Mouse (Mus musculus): Measurements from ENCODE around the gene Sytl2. TPM values are rescaled to one million over a fixed set of nuclear protein-coding genes. Genes with fewer than 3 reads are reported as not detected.
A peak's percentile ranks its signal among the peaks of the same experiment; 100 is the strongest.

The Sytl2 gene
- polyA plus RNA-seq, 1 experiment from 2014 or later = 1.2 TPM

GRCm38 (mm10) chr7:90444206-90444605, 142.2 kb downstream of the Sytl2 start:
- H3K9me3 ChIP-seq = no peaks in the 10 kb centered on the region
- 0% methylated on average over 6 of the region's 6 CpGs for WGBS
- no peaks in the 10 kb centered on the region for H3K27me3 ChIP-seq
- peaks cover 9% of the 10 kb centered on the region for H3K36me3 ChIP-seq
- peak overlapping the region; percentile 97 for H3K9ac ChIP-seq (replicated peaks)
- H3K4me3 ChIP-seq = peak overlapping the region; percentile 67
- no peak for ATAC-seq (replicated peaks)
- H3K27ac ChIP-seq (replicated peaks) = no peak overlapping the region
- H3K4me1 ChIP-seq = peaks cover 19% of the 10 kb centered on the region
- peak overlapping the region; percentile 76 for H3K4me2 ChIP-seq (replicated peaks)

- Histone ChIP-seq H3K4me1 (peaks cover 19% of the 10 kb centered on the region), H3K36me3 (peaks cover 25% of the 10 kb centered on the region), H3K4me2 (replicated peaks) (peak overlapping the region; percentile 53), H3K4me3 (peak overlapping the region; percentile 69), H3K27ac (replicated peaks) (peak overlapping the region; percentile 87), H3K27me3 (no peaks in the 10 kb centered on the region), H3K9me3 (no peaks in the 10 kb centered on the region), H3K9ac (replicated peaks) (peak overlapping the region; percentile 92)
- WGBS = 38% methylated on average over 7 of the region's 7 CpGs
- no peak for ATAC-seq (replicated peaks)
Measured at GRCm38 (mm10) chr7:90456149-90456844, 154.2 kb downstream of the Sytl2 start.

GRCm38 (mm10) chr7:90456845-90457468, 154.9 kb downstream of the Sytl2 start, which contains the start of gene Tmem126a:
TSS of gene Tmem126a (minus strand) at chr7:90457229.
- H3K4me3 ChIP-seq = peak within 1 kb of the TSS; percentile 69
- peak; percentile 99 for ATAC-seq (replicated peaks)
- H3K27ac ChIP-seq (replicated peaks) = peak within 1 kb of the TSS; percentile 87
- H3K4me2 ChIP-seq (replicated peaks) = peak within 1 kb of the TSS; percentile 53
- H3K27me3 ChIP-seq = no peaks in the 10 kb centered on the region
- peaks cover 18% of the 10 kb centered on the region for H3K36me3 ChIP-seq
- H3K9me3 ChIP-seq = no peaks in the 10 kb centered on the region
- peaks cover 19% of the 10 kb centered on the region for H3K4me1 ChIP-seq
- under 1% methylated on average over 41 of the region's 41 CpGs for WGBS
- peak within 1 kb of the TSS; percentile 92 for H3K9ac ChIP-seq (replicated peaks)

- Histone ChIP-seq H3K36me3 (peaks cover 18% of the 10 kb centered on the region), H3K27ac (replicated peaks) (peak overlapping the region; percentile 87), H3K4me2 (replicated peaks) (peak overlapping the region; percentile 53), H3K9me3 (no peaks in the 10 kb centered on the region), H3K4me3 (peak overlapping the region; percentile 69), H3K9ac (replicated peaks) (peak overlapping the region; percentile 92), H3K27me3 (no peaks in the 10 kb centered on the region), H3K4me1 (peaks cover 19% of the 10 kb centered on the region)
- peak; percentile 75 for ATAC-seq (replicated peaks)
- 12% methylated on average over 10 of the region's 10 CpGs for WGBS
Measured at GRCm38 (mm10) chr7:90457517-90457916, 155.5 kb downstream of the Sytl2 start.

Other genes with a start within 250 kb of the Sytl2 start
- 42.3 and 45.7 TPM in 2 replicates for gene Picalm, start 172.0 kb upstream of the Sytl2 start, polyA plus RNA-seq (2015; fragmentation: Nextera tagmentation; extraction: Ambion mirVana)
- not detected in 2 replicates for gene Ccdc83, start 36.5 kb upstream of the Sytl2 start, polyA plus RNA-seq (2015; fragmentation: Nextera tagmentation; extraction: Ambion mirVana)
- gene Ccdc89, start 124.3 kb downstream of the Sytl2 start, polyA plus RNA-seq (2015; fragmentation: Nextera tagmentation; extraction: Ambion mirVana) = 1.3 and 1.5 TPM in 2 replicates
- 33.3 and 38.1 TPM in 2 replicates for gene Crebzf, start 140.5 kb downstream of the Sytl2 start, polyA plus RNA-seq (2015; fragmentation: Nextera tagmentation; extraction: Ambion mirVana)
- gene Tmem126a, start 155.0 kb downstream of the Sytl2 start, polyA plus RNA-seq (2015; fragmentation: Nextera tagmentation; extraction: Ambion mirVana) = 108 and 112 TPM in 2 replicates
- 33.1 and 34.9 TPM in 2 replicates for gene Tmem126b, start 173.7 kb downstream of the Sytl2 start, polyA plus RNA-seq (2015; fragmentation: Nextera tagmentation; extraction: Ambion mirVana)
- gene Dlg2, start 174.4 kb downstream of the Sytl2 start, polyA plus RNA-seq (2015; fragmentation: Nextera tagmentation; extraction: Ambion mirVana) = 20.9 and 24.5 TPM in 2 replicates

Measured in forebrain, embryonic 15.5 days (tissue).